In genomic region chr8:15670298-15670697, GRCm38 (mm10) we compare ENCODE assay signal across 21 mouse cellular contexts.
DNase-seq lines count a peak whose midpoint lies in the region; ATAC-seq lines count a peak whose summit lies in the region.
"Had no signal": no experiment of that assay in that cellular context is flagged by ENCODE, and none has a peak within 500 bp of the region (broad histone marks: within the 10 kb centered on the region; RNA-seq: fewer than 3 reads in every experiment).

No protein-coding gene starts in this region.

- H3K9ac ChIP-seq in kidney, embryonic 14.5 days (ENCODE audit: low read depth, low read length), result no peak overlapping the region
- H3K9ac ChIP-seq in kidney, embryonic 16.5 days (replicated peaks; ENCODE audit: low read length), result no peak overlapping the region
- H3K9ac ChIP-seq: embryonic facial prominence, embryonic 13.5 days; embryonic facial prominence, embryonic 15.5 days; forebrain, embryonic 12.5 days had no signal

- no peaks in the 10 kb centered on the region for H3K9me3 ChIP-seq in kidney, embryonic 14.5 days (ENCODE audit: control insufficient read depth, low read length)
- H3K9me3 ChIP-seq in kidney, embryonic 16.5 days (ENCODE audit: low read length), result no peaks in the 10 kb centered on the region
- H3K9me3 ChIP-seq: embryonic facial prominence, embryonic 13.5 days; embryonic facial prominence, embryonic 15.5 days; forebrain, embryonic 10.5 days; forebrain, embryonic 12.5 days had no signal

- H3K27me3 ChIP-seq in kidney, embryonic 14.5 days (ENCODE audit: control insufficient read depth, insufficient read depth, low read length), result no peaks in the 10 kb centered on the region
- H3K27me3 ChIP-seq in kidney, embryonic 16.5 days (ENCODE audit: insufficient read depth, low read length), result no peaks in the 10 kb centered on the region
- H3K27me3 ChIP-seq: embryonic facial prominence, embryonic 13.5 days; embryonic facial prominence, embryonic 15.5 days; forebrain, embryonic 12.5 days had no signal

- no peak overlapping the region for H3K4me2 ChIP-seq in kidney, embryonic 14.5 days (replicated peaks; ENCODE audit: low read depth, low read length)
- H3K4me2 ChIP-seq in kidney, embryonic 16.5 days (replicated peaks; ENCODE audit: low read depth, low read length), result no peak overlapping the region
- H3K4me2 ChIP-seq: embryonic facial prominence, embryonic 13.5 days; embryonic facial prominence, embryonic 15.5 days; forebrain, embryonic 12.5 days had no signal

- WGBS in kidney, embryonic 14.5 days, result 56% methylated on average over 5 of the region's 5 CpGs
- 26% methylated on average over 5 of the region's 5 CpGs for WGBS in kidney, embryonic 16.5 days

- H3K4me3 ChIP-seq in kidney, embryonic 14.5 days (ENCODE audit: low read length), result no peak overlapping the region
- no peak overlapping the region for H3K4me3 ChIP-seq in kidney, embryonic 16.5 days (ENCODE audit: low read length)
- H3K4me3 ChIP-seq: embryonic facial prominence, embryonic 13.5 days; embryonic facial prominence, embryonic 15.5 days; erythroblast, embryonic 14.5 days; forebrain, embryonic 10.5 days; forebrain, embryonic 12.5 days had no signal

- peaks cover 5% of the 10 kb centered on the region; the same call in 1 of the 2 replicates for H3K4me1 ChIP-seq in kidney, embryonic 14.5 days (ENCODE audit: control insufficient read depth, insufficient read depth, low read length)
- H3K4me1 ChIP-seq in kidney, embryonic 16.5 days (ENCODE audit: insufficient read depth, low read length), result 0 out of 2 replicates have a peak, but pooled peaks cover 10% of the 10 kb centered on the region
- H3K4me1 ChIP-seq: embryonic facial prominence, embryonic 13.5 days; embryonic facial prominence, embryonic 15.5 days had no signal

- ATAC-seq in kidney, embryonic 14.5 days (ENCODE audit: low FRiP score, low TSS enrichment), result peak; percentile 83
- peak; percentile 77 for ATAC-seq in kidney, embryonic 16.5 days (ENCODE audit: low FRiP score, low TSS enrichment)
- ATAC-seq: forebrain, embryonic 14.5 days had no signal

- no peaks in the 10 kb centered on the region for H3K36me3 ChIP-seq in kidney, embryonic 14.5 days (ENCODE audit: control insufficient read depth, insufficient read depth, low read length)
- H3K36me3 ChIP-seq in kidney, embryonic 16.5 days (ENCODE audit: insufficient read depth, low read length), result no peaks in the 10 kb centered on the region
- H3K36me3 ChIP-seq: embryonic facial prominence, embryonic 13.5 days; embryonic facial prominence, embryonic 15.5 days; forebrain, embryonic 10.5 days; forebrain, embryonic 12.5 days had no signal

- peak overlapping the region; percentile 48 for H3K27ac ChIP-seq in kidney, embryonic 14.5 days (ENCODE audit: low read depth, low read length)
- H3K27ac ChIP-seq in kidney, embryonic 16.5 days (ENCODE audit: low read length), result peak overlapping the region; percentile 56
- H3K27ac ChIP-seq: embryonic facial prominence, embryonic 13.5 days; embryonic facial prominence, embryonic 15.5 days; forebrain, embryonic 12.5 days had no signal

- no peak for DNase-seq in kidney, postnatal 36 days
- DNase-seq in kidney, postnatal 25 days, result no peak
- peak; percentile 10 to 13 for DNase-seq in kidney, postnatal 4 days
- DNase-seq in kidney, adult 8-10 months, result no peak
- DNase-seq: adrenal gland, adult 2 months; adrenal gland, postnatal 10 days; adrenal gland, postnatal 25 days; cerebellum, adult 11 months; cerebellum, adult 18-20 months; cerebellum, adult 8-10 months; cerebellum, adult 9-11 months; cerebellum, postnatal 14 days; cerebellum, postnatal 36 days had no signal

Comparison
In these comparisons a context has a peak if more than half of its experiments do, and no peak if none do; other contexts are left out.
1. DNase-seq: peak in kidney, postnatal 4 days (2 of 2); none in kidney, postnatal 36 days (0 of 2), kidney, postnatal 25 days (0 of 2) and kidney, adult 8-10 months (0 of 2).